15 mouse cellular contexts compared by ENCODE assay signal in the genomic region with DNA sequence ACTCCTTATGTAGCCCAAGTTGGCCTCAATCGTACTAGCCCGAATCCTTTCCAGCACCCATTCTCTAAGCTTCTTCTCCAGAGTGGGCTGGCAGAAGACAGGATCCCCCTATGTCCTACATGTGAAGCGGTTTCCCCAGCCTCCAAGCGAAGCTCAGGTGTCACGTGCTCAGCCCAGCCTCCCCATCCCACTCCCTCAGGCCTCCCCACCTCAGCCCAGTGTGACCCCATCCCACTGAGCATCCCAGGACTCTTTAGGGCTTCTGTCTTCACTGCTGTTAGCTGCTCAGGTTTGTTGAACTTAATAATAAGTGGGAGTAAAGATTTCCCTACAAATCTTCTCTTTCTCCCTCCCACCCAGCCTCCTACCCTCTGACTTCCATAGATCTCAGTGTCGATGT.
"Had no signal": no experiment of that assay in that cellular context is flagged by ENCODE, and none has a peak within 500 bp of the region (broad histone marks: within the 10 kb centered on the region; RNA-seq: fewer than 3 reads in every experiment).

No protein-coding gene starts in this region.

- H3K9me3 ChIP-seq: liver, embryonic 13.5 days; lung, embryonic 15.5 days; midbrain, embryonic 15.5 days; neural tube, embryonic 12.5 days had no signal

- H3K4me3 ChIP-seq: left cerebral cortex, adult 2 months; liver, embryonic 13.5 days; lung, embryonic 15.5 days; megakaryocyte, embryonic 14.5 days; midbrain, embryonic 15.5 days; neural tube, embryonic 12.5 days had no signal

- H3K27ac ChIP-seq: left cerebral cortex, adult 2 months; liver, embryonic 13.5 days; macrophage; midbrain, embryonic 15.5 days; neural tube, embryonic 12.5 days had no signal

- ATAC-seq: intestine, postnatal 0 days; liver, postnatal 0 days; midbrain, embryonic 15.5 days had no signal

- H3K36me3 ChIP-seq: liver, embryonic 13.5 days; lung, embryonic 15.5 days; midbrain, embryonic 15.5 days; neural tube, embryonic 12.5 days had no signal

- H3K27me3 ChIP-seq: liver, embryonic 13.5 days; lung, embryonic 15.5 days; midbrain, embryonic 15.5 days; neural tube, embryonic 12.5 days had no signal

- DNase-seq: liver, embryonic 13.5 days; liver, postnatal 0 days; lung, postnatal 14 days; right cerebral cortex, postnatal 4 days; spleen, adult 18-20 months; thymus, adult 18-20 months; thymus, postnatal 14 days had no signal

- H3K4me2 ChIP-seq: liver, embryonic 13.5 days; lung, embryonic 15.5 days; midbrain, embryonic 11.5 days; midbrain, embryonic 15.5 days; neural tube, embryonic 12.5 days had no signal

- H3K9ac ChIP-seq: liver, embryonic 13.5 days; liver, postnatal 0 days; lung, embryonic 15.5 days; midbrain, embryonic 15.5 days; neural tube, embryonic 12.5 days had no signal

- H3K4me1 ChIP-seq: liver, embryonic 13.5 days; megakaryocyte, embryonic 14.5 days had no signal
